Mouse (Mus musculus): Measurements from ENCODE around the gene Memo1.
"Not testable (repeated sequence)": the region's sequence is repeated elsewhere in the genome, so short reads cannot be mapped to it uniquely, and the experiment has no call there.

Gene Memo1

DNA sequence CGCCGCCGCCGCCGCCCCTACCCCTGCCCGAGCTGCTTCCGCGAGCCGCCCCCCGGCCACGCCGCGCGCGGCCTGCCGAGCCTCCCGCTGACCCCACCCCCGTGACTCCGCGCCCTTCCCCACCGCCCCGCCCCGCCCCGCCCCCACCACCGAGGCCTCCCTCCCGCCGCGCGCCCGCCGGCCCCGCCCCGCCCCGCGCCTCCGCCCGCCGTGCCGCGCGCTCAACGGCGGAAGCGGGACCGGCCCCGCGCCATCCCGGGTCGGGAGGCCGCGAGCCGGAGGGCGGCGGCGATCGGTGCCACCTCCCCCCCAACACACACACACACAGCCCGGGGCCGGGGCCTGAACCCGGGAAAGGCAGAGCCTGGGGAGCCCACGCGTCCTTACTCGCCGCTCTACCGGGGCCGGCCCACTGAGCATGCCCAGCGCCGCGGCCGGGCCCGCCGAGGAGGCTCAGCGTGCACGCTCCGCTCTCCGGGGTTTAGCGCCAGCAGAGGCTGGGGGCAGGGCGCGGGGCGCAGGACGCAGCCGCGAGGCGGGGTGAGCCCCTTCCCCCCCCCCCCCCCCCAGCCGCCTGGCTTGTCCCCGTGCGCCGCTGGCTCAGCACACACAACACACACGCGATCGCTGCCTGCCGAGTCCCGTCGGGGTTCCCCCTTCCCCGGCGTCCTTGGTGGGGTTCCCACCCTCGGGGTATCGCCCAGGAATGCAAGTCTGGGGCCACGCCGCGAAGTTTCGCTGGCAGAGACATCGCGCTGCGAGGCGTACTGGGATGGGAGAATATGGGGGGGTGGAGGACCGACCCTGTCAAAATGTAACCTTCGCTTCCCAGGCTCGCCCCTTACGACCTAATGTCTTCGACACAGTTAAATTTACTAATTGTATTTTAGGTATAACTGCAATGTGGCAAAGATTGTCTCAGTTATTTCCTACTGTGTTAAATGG, at the start of gene Memo1:
TSS of gene Memo1 (minus strand) at position 496 of the 945 bp plus-strand sequence.
- peak; percentile 82 for DNase-seq (ENCODE audit: low read depth)

DNA sequence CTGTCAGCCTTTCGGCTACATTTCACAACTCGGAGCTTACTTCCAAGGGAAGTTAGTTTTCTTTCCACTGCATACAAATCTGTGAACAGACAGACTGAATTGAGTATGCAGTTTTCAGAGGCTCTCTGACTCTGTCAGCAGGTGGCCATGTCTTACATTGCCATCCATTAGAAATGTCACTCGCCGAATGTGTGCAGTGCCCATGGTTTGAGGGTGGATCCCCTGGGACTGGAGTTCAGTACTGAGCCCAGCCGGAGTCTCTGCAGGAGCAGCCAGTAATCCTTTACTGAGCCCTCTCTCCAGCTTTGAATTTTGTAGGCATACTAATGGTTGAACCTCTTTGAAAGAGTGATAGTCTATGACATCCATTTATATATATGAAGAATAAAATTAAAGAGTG, 45.8 kb upstream of the Memo1 start:
- no peak for DNase-seq (ENCODE audit: low read depth)

DNA sequence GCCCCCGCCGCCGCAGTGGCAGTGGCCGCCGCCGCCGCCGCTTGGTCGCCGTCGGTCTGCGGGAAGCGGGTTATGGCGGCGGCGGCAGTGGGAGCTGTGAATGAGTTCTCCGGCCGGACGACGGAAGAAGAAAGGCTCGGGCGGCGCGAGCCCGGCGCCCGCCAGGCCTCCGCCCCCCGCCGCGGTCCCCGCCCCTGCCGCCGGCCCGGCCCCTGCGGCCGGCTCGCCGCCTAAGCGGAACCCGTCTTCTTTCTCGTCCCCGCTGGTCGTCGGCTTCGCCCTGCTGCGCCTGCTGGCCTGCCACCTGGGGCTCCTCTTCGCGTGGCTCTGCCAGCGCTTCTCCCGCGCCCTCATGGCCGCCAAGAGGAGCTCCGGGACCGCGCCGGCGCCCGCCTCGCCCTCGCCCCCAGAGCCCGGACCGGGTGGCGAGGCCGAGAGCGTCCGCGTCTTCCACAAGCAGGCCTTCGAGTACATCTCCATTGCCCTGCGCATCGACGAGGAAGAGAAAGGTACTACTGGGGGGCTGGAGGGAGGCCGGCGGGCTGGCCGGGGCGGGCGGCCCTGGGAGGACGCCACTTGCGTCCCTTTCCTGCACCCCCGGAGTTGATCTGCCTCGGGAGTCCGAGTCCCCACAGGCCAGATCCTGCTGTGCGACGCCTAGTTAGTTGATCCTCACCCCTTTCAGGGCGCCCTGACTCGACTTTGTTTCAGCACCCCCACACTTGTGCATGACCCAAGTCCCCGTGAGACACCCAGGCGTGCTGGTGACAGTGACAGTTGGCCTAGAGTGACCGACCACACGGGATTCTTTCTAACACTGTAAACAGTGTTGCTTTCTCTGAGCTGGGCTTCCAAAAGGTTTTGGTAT, 43.9 kb upstream of the Memo1 start, which contains the start of gene Spast:
TSS of gene Spast (plus strand) at position 51 of the 868 bp plus-strand sequence.
- peak; percentile 76 for DNase-seq (ENCODE audit: low read depth)

DNA sequence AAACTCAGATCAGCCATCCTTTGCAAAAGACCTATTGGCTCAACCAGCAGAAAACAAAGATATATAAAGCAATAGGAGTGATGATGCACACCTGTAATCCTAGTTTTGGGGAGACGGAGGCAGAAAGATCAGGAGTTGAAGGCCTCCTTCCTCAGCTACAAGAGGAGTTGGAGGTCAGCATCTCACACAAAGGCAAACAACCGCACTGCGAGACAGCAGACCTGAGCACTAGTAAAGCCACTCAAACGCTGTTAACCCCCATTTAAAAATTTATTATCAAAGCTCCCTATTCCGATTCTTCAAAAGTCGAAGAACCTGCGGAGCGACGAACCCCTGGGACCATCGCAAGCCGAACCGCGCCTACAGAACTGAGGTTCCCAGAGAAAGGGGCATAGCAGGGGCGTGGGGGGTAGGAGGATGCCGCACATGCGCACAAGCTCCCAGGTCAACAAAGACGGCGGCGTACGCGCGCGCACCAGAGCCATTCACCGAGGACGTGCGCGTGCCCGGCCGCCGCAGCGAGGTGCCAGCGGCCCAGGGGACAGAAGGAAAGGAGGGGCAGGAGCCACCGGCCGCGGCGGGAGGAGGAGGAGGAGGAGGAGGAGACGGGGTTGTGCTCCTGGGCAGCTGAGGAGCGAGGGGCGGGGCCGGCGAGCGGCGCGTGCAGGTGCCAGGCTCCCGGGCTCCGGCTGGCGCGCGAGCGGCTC, 43.1 kb upstream of the Memo1 start:
- peak; percentile 95 for DNase-seq (ENCODE audit: low read depth)

DNA sequence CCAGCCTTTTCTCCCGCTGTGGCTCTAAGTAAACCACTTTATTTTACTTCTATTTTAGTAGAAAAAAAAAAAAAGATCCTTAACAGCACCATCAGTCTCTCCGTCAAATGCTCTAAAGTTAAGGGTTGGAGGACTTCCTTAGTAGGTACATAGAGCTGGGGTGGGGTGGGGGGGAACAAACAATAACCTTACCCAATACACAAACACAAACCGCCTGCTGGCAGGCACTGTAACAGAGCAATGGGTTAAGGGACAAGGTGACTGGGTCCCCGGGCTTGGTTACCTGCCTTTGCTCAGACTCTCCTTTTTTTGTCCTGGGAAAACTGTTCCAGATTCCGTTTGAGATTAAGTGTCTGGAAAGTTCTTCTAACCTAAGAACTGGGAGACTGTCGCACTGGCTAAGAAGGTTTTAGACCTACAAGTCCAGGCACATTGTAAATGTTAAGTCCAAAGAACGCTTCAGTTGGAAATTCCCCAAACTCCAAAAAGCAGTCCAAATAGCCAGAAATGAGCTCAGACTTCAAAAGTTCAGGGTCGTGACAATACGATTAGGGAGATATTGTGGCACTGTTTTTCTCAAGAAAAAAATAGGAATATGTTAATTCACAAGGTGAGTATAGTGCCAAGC, 35.8 kb upstream of the Memo1 start:
- DNase-seq (ENCODE audit: low read depth), result no peak

DNA sequence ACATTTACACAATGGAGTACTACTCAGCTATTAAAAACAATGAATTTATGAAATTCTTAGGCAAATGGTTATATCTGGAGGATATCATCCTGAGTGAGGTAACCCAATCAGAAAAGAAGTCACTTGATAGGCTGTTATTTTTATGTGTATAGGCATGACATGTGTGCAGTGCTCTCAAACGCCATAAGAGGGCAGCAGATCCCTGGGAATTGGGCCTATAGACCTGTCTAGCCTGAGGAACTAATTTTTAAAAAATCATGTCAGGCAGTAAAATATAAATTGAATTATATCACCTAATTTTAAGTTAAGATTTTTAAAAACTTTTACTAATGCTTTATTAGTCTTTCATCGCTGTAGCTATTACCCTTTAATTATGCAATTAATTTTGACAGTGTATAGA, 32.8 kb upstream of the Memo1 start:
- peak; percentile 88 for DNase-seq (ENCODE audit: low read depth)

DNA sequence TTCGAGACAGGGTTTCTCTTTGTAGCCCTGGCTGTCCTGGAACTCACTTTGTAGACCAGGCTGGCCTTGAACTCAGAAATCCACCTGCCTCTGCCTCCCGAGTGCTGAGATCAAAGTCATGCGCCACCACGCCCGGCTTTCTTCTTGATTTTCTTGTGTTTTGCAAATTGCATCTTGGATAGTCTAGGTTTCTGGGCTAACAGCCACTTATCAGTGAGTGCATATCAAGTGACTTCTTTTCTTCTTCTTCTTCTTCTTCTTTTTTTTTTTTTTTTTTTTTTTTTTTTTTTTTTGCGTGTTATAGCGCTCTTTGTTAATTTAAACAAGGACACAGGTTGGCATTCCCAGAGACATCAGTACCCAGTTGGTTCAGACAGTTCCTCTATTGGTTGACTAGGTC, 31.9 kb upstream of the Memo1 start:
- not testable (repeated sequence) for DNase-seq (ENCODE audit: low read depth)

DNA sequence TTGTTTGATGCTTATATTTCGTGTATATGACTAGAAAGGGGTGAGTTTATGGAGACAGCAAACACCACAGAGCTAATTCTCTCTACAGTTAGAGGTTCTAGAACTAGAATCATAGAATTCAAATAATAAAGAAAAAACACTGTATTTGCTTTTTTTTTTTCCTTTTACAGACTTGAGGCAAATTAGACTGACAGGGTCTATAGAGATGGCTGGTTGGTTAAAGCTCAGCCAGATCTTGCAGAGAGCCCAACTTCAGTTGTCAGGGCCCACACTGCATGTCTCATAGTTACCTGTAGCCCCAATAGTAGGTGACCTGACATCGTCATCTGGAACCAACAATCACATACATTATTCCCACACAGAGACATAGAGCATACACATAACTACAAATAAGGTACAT, 28.5 kb upstream of the Memo1 start, which contains the start of gene Dpy30:
TSS of gene Dpy30 (minus strand) at position 101 of the 400 bp plus-strand sequence.
- DNase-seq (ENCODE audit: low read depth), result no peak

DNA sequence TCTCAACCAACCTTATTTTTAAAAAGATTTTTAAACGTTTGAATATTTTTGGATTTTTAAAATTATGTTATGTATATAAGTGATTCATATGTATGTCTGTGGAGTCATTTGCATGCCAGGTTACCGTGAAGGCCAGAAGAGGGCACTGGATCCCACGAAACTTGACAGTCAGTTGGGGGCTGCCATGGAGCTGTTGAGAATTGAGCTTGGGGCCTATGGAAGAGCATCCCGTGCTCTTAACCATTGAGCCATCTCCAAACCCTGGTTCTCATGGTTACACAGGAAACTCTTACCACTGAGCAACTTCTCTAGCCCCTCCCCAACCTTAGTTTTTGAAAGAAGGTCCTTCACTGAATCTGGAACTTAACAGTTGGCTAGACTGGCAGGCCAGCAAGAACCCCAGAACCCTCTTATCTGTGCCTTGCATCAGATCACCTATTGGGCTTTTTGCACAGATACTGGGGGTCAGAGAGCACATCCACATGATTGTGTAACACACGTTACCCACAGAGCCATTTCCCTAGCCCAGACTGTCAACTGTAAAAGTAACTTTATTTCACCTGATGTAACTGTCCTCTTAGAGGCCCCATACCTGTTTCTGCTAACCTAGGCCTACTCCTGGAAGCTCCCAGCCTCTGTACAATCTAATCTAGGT, 27.2 kb upstream of the Memo1 start:
- DNase-seq (ENCODE audit: low read depth), result no peak

DNA sequence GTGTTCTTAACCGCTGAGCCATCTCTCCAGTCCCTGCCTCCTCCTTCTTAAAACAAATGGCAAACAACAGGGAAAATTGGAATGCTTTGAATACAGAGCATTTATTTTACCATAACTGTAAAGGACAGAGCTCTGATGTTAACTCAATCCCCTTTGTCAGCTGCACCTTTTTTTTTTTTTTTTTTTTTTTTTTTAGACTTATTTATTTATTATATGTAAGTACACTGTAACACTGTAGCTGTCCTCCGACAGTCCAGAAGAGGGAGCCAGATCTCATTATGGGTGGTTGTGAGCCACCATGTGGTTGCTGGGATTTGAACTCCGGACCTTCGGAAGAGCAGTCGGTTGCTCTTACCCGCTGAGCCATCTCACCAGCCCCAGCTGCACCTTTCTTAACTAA, 23.4 kb upstream of the Memo1 start:
- DNase-seq (ENCODE audit: low read depth), result peak; percentile 50

DNA sequence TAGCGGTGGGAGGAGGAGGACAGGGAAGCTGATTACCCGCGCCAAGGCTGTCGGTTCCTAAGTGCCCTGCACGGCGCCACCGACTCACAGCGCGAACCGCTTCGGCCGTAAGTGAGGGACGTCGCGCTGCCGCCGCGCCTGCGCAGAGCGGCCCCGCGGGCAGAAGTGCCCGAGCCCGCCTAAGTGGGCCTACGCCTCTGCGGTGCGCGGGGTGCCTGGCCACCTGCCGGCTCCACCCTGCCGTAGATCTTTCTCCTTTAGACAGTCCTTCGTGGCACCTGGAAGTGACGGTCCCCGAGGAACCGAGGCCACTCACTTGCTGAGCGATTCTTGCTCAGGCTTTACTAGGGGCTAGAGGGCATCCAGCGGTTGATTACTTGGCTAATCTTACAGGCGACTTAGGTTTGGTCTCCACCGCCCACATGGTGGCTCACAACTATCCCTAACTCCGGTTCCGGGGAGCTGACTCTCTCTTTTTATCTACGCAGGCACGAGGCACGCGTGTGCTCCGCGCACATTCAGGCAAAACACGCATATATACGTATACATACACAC, 21.1 kb upstream of the Memo1 start:
- peak; percentile 91 for DNase-seq (ENCODE audit: low read depth)

DNA sequence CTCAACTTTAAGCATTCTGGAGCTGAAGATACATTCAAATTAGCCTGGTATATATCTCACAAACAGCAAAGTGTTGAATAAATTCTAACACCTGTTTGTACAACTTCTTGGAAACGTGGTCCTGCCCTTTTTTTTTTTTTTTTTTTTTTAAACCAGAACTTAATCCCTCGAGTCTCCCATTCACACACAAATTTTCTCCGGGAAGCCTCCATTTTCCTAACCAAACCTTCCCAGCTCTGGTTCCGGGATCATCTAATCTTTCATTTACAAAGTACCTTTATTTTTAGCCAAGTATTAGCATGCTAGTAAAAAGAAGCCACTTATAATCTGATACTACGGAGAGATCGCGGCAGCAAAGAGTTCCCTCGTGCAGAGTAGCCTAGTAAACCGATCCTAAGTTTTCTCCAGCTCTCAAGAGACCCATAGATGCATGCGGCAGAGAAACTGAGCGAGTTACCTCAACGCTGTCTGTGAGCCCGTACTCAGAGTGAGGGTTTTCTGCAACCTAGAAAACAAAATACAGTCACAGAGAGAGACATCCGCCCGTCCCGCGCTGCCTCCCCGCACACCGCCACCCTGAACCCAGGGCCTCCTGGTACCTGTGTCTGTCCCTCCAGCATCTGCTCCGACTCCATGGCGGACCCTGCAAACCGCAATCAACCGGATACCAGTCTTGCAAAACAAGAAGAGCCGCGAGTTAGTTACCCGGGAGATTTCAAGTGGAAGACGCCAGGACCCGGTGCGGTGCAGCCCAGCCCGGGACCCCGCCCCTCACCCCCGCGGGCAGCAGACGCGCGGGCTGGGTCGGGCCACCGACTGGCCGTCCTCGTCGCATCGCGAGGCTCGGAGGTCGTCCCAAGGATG, 20.4 kb upstream of the Memo1 start:
- DNase-seq (ENCODE audit: low read depth), result no peak

DNA sequence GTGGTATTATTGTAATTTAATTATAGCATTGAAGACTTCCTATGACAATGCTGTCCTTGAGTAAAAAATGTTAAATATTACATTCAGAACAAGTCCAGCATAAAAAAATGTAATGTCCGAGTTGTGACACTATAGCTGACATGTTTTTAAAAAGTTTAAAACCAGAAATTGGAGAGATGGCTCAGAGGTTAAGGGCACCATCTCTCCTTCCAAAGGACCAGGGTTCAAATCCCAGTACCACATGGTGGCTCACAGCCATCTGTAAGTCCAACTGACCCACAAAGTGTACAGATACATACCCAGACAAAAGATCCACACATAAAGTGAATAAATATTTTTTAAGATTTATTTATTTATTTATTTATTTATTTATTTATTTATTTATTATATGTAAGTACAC, 10.7 kb upstream of the Memo1 start:
- DNase-seq (ENCODE audit: low read depth), result no peak

DNA sequence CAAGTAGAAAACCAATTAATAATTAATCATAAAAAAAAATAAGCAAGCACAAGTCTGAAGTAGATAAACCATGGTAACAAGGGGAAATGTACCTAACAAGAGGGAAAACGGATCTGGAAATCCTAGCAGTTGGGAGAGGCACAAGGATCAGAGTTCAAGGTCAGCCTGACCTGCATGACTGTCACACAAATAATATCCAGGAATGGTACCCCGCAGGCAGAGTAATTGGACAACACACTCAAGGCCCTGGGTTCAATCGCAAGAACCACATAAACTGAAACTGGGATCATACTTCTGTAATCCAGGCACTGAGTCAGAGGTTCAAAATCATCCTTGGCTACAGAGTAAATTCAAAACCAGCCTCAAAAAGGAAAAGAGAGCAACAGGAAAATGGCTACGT, 10.3 kb upstream of the Memo1 start:
- DNase-seq (ENCODE audit: low read depth), result no peak

DNA sequence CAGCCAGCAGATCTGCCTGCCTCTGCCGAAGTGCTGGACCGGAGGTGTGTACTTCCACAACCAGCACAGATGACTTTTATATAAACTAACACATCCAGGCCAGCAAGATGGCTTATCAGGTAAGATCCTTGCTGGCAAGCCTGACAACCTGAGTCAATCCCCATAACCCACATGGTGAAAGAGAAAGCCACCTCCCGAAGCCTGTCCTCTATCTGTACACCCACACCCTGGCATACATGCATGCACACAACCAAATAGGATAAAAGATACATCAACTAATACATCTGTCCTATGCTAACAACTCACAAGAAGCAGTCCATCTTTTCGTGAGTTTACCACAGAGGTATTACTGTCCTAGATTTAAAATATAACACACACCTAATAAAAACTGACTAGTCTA, 8.7 kb upstream of the Memo1 start:
- no peak for DNase-seq (ENCODE audit: low read depth)

DNA sequence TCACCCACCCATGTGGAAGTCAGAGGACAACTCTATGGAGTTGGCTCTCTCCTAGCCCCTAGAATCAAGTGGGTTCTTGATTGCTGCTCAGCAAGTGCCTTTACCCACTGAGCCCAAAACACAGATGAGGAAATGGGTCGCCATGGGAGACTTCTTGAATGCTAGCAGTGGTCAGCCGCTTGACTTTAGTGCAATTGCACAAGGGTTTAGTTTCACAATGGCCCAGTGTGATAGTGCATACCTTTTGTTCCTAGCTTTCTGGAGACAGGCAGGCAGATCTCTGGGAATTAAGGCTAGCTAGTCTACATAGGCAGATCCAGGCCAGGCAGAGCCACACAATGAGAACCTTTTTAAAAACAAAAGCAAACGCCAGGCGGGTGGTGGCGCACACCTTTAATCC, 4.8 kb upstream of the Memo1 start:
- no peak for DNase-seq (ENCODE audit: low read depth)

DNA sequence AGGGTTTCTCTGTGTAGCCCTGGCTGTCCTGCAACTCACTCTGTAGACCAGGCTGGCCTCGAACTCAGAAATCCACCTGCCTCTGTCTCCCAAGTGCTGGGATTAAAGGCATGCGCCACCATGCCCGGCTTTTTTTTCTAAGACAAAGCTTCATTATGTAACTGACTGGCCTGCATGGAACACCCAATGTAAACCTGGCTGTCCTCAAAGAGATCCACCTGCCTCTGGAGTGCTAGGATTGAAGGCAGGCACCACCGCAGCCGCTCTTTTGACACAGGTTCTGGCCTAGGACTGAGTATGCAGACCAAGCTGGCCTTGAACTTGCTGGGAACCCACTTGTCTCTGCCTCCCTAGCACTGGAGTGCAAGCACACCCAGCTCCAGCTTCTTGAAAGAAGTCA, 1.7 kb upstream of the Memo1 start:
- DNase-seq (ENCODE audit: low read depth), result not testable (repeated sequence)

DNA sequence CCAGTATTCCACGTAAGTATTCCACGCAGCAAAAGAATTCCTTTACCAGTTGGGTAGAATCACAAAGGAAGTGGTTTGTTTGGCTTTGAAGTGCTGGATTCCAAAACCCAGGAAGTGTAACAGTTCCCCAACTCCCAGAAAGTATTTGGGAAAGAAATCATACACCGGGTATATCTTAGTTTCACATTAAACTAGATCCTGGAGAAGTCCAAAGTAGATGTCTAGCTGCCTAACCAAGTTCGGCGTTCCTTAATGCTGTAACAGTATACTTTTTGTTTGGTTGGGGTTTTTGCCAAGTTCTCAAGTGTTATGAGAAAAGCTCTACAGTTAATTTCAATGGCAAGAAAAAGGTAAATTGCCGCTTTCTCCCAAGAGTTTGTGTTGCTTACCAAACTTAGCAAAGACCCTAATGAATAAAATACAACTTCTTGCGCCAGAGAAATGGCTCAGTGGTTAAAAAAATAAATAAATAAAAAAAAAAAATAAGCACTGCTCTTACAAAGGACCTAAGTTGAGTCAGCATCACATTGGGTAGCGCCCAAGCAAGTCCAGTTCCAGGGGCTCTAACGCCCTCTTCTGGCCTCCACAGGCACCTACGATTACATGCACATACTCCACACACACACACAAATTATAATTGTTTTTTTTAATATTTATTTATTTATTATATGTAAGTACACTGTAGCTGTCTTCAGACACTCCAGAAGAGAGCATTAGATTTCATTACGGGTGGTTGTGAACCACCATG, 929 bp upstream of the Memo1 start:
- DNase-seq (ENCODE audit: low read depth), result peak; percentile 65

DNA sequence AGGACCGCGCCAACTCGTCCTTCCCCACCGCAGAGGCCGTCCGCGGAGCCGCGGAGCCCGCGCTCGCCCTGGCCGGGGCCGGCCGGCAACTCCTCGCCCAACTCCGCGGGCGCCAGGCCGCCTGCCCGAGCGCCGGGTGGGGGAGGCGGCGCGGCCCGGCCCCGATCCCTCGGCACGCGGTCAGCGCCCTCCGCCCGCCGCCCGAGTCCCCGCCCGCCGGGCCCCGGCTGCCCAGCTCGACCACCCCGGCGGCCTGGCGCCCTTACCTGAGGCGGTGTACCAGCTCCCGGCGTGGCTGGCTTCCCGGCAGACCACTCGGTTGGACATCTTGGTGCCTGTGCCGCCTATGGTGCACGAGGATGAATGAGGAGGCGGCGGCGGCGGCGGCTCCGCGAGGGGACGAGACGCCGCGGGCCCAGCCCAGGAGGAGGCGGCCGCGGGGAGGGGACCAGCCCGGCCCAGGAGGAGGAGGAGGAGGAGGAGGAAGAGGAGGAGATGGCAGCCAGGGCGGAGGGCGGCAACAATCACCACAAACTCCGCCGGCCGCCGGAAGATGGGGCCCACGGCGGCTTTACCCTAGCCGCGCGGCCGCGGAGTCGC, 795 bp downstream of the Memo1 start:
- peak; percentile 88 for DNase-seq (ENCODE audit: low read depth)
